Mouse (Mus musculus) embryonic stem cell, embryonic (primary cell): ENCODE results near the gene Uhrf1bp1.

Experiments
- CTCF ChIA-PET, 4 experiments: fragments of 300-600 bp in 2 of 4; fragments of 350-600 bp in 2 of 4; sonication (Branson Sonifier 250); formaldehyde crosslinking; loops; one replicate each; lab custom pipeline; 2022; ENCODE audit warnings: inconsistent platforms in 2 of 4; lab: Charles Lee
- POLR2A ChIA-PET, 4 experiments: fragments of 300-600 bp in 2 of 4; fragments of 350-600 bp in 2 of 4; sonication (Branson Sonifier 250); formaldehyde crosslinking; loops; one replicate each; lab custom pipeline; 2022; ENCODE audit warnings: antibody characterized with exemption in 4 of 4, inconsistent platforms in 1 of 4; lab: Charles Lee

Gene Uhrf1bp1

DNA sequence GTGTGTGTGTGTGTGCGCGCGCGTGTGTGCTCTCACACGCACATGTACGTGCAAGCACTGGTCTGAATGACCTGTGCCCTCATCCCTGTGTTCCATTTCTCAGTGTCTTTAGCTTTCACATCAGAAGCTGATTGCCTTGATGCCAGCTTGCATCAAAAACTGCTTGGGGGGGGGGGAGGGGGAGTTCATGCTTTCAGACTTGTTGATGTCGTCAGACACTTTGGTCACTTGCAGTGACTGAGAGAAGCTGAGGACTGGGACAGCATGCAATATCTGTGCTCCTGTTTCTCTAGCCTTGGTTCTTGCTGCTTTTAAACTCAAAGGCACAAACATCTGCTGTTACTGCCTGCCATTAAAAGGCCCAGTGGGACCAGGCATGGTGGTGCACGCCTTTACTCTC, 90.1 kb downstream of the Uhrf1bp1 start:
- ChIA-PET POLR2A (interaction anchor here in 2 of 4 experiments (0.6 to 1.0 kb wide), 5 partner anchors 37 to 743 kb away, joined by 3 to 5 read pairs (median 4); partner anchors contain the start of gene Anks1 (in 1 of the 2)), CTCF (interaction anchor here in 2 of 4 experiments (0.6 to 0.7 kb wide), 3 partner anchors 9 to 1528 kb away, joined by 3 to 8 read pairs (median 3); no protein-coding TSS in a partner anchor)

GRCm38 (mm10) chr17:27947155-27947554, 90.9 kb downstream of the Uhrf1bp1 start:
- CTCF ChIA-PET, result interaction anchor here in 2 of 4 experiments (0.8 to 0.9 kb wide), 2 partner anchors 22 kb away, joined by 3 to 5 read pairs; no protein-coding TSS in a partner anchor
- POLR2A ChIA-PET, result interaction anchor here in 3 of 4 experiments (0.8 to 1.9 kb wide), 6 partner anchors 9 to 90 kb away, joined by 3 to 8 read pairs (median 3); no protein-coding TSS in a partner anchor
